Mouse (Mus musculus) C2C12 (cell line): ENCODE measurements around the gene Schip1.

Experiments
- CEBPB ChIP-seq: IDR thresholded peaks from one replicate; pipeline ENCODE4 v1.6.1; 2011; ENCODE audit warnings: low read depth, mild to moderate bottlenecking, control low read depth, moderate library complexity
- CTCF ChIP-seq: IDR thresholded peaks from one replicate; pipeline ENCODE4 v1.5.1; 2011; ENCODE audit not compliant: control insufficient read depth, insufficient read depth, insufficient read length
- FOSL1 ChIP-seq: IDR thresholded peaks from one replicate; pipeline ENCODE4 v1.8.0; 2011; ENCODE audit warnings: mild to moderate bottlenecking, low read length; ENCODE audit not compliant: poor library complexity, insufficient read depth, severe bottlenecking
- MAX ChIP-seq: IDR thresholded peaks from one replicate; pipeline ENCODE4 v1.6.1; 2011; ENCODE audit warnings: mild to moderate bottlenecking, control low read depth
- MYOG ChIP-seq: IDR thresholded peaks from one replicate; pipeline ENCODE4 v1.6.1; 2011; ENCODE audit not compliant: control insufficient read depth, insufficient read length; ENCODE audit errors: extremely low read depth
- USF1 ChIP-seq: IDR thresholded peaks from one replicate; pipeline ENCODE4 v1.6.1; 2011; ENCODE audit warnings: low read depth, mild to moderate bottlenecking, control low read depth, moderate library complexity

DNA sequence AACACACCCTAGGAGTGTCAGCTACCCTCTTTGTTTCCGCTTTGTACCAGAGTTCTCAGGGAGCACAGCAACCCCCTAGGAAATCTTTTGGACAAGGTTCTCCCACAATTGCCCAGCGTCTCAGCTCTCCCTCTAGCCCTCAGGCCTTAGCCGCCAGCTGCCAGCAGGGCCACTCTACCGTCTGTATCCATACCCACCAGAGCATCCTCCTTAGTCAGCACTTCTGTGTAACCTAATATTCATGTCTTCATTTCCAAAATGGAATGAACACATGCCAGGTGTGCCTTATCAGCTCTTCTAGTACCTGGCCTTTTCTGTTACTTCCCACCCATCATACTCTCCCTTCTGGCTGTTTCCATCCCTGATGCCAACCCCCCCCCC, 501.1 kb downstream of the Schip1 start:
- TF ChIP-seq MAX (no peak), CEBPB (no peak), CTCF (no peak), MYOG (no peak), USF1 (no peak), FOSL1 (no peak)
